Mouse (Mus musculus): Measurements from ENCODE around the gene Trak2. TPM values are rescaled to one million over a fixed set of nuclear protein-coding genes. Genes with fewer than 3 reads are reported as not detected.

Gene Trak2
- polyA plus RNA-seq, 1 experiment, result 66.2 TPM

DNA sequence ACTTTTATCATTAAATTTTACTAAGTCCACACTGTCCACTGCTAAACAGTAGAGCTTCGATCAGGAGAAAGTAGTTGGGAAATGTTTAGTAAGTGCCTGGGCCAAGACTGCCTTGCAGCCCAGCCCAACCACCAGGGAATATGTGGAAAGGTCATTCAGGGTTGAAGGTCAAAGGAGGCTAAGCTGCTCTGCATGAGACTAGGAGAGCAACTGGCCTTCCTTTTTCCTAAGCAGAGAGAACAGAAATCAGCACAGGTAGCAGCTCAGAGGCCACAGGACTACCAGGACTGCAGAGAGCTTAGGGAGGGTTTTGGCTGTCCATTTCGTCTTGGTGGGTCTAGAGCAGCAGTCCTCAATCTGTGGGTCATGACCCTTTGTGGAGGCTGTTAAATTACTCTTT lies 15.3 kb downstream of the Trak2 start:
- no peak for DNase-seq
- Histone ChIP-seq H3K4me3 (replicated peaks; ENCODE audit: insufficient read depth, low read depth, low read length) (no peak overlapping the region), H3K27me3 (ENCODE audit: control insufficient read depth, insufficient read depth, low read length) (no peaks in the 10 kb centered on the region), H3K4me1 (ENCODE audit: control insufficient read depth, insufficient read depth, low read length) (peaks cover 8% of the 10 kb centered on the region), H3K27ac (ENCODE audit: insufficient read depth, low read length) (no peak overlapping the region)
- TF ChIP-seq POLR2A (IDR thresholded peaks at IDR 0.05; ENCODE audit: borderline replicate concordance, insufficient read depth, low read length), result no peak
- no peak for TF ChIP-seq CTCF (IDR thresholded peaks at IDR 0.05; ENCODE audit: borderline replicate concordance, insufficient read depth, low read depth, low read length)
- WGBS, result 57% methylated on average over 2 of the region's 2 CpGs

- WGBS, result 75% methylated on average over 9 of the region's 9 CpGs
- no peak for TF ChIP-seq CTCF (IDR thresholded peaks at IDR 0.05; ENCODE audit: borderline replicate concordance, insufficient read depth, low read depth, low read length)
Measured at GRCm38 (mm10) chr1:58956229-58956628, 17.0 kb downstream of the Trak2 start.

GRCm38 (mm10) chr1:58955716-58956115 lies 17.5 kb downstream of the Trak2 start:
- H3K4me1 ChIP-seq (ENCODE audit: control insufficient read depth, insufficient read depth, low read length), result peaks cover 3% of the 10 kb centered on the region; the same call in 1 of the 2 replicates
- no peaks in the 10 kb centered on the region for H3K27me3 ChIP-seq (ENCODE audit: control insufficient read depth, insufficient read depth, low read length)
- H3K27ac ChIP-seq (ENCODE audit: insufficient read depth, low read length), result no peak overlapping the region
- DNase-seq, result no peak
- H3K4me3 ChIP-seq (replicated peaks; ENCODE audit: insufficient read depth, low read depth, low read length), result no peak overlapping the region
- 66% methylated on average over 3 of the region's 3 CpGs for WGBS
- no peak for TF ChIP-seq POLR2A (IDR thresholded peaks at IDR 0.05; ENCODE audit: borderline replicate concordance, insufficient read depth, low read length)
- TF ChIP-seq CTCF (IDR thresholded peaks at IDR 0.05; ENCODE audit: borderline replicate concordance, insufficient read depth, low read depth, low read length), result no peak

More at GRCm38 (mm10) chr1:58956229-58956628, 17.0 kb downstream of the Trak2 start:
- DNase-seq, result no peak
- Histone ChIP-seq H3K4me3 (replicated peaks; ENCODE audit: insufficient read depth, low read depth, low read length) (no peak overlapping the region), H3K27me3 (ENCODE audit: control insufficient read depth, insufficient read depth, low read length) (no peaks in the 10 kb centered on the region), H3K4me1 (ENCODE audit: control insufficient read depth, insufficient read depth, low read length) (peaks cover 3% of the 10 kb centered on the region; the same call in 1 of the 2 replicates), H3K27ac (ENCODE audit: insufficient read depth, low read length) (no peak overlapping the region)

GRCm38 (mm10) chr1:58954578-58955410 lies 18.4 kb downstream of the Trak2 start:
- 76% methylated on average over 8 of the region's 8 CpGs for WGBS
- no peaks in the 10 kb centered on the region for H3K27me3 ChIP-seq (ENCODE audit: control insufficient read depth, insufficient read depth, low read length)
- no peak overlapping the region for H3K27ac ChIP-seq (ENCODE audit: insufficient read depth, low read length)
- no peak overlapping the region for H3K4me3 ChIP-seq (replicated peaks; ENCODE audit: insufficient read depth, low read depth, low read length)
- TF ChIP-seq CTCF (IDR thresholded peaks at IDR 0.05; ENCODE audit: borderline replicate concordance, insufficient read depth, low read depth, low read length), result no peak
- TF ChIP-seq POLR2A (IDR thresholded peaks at IDR 0.05; ENCODE audit: borderline replicate concordance, insufficient read depth, low read length), result no peak
- no peak for DNase-seq
- peaks cover 3% of the 10 kb centered on the region; the same call in 1 of the 2 replicates for H3K4me1 ChIP-seq (ENCODE audit: control insufficient read depth, insufficient read depth, low read length)

GRCm38 (mm10) chr1:58953686-58954434 lies 19.4 kb downstream of the Trak2 start:
- no peak for TF ChIP-seq CTCF (IDR thresholded peaks at IDR 0.05; ENCODE audit: borderline replicate concordance, insufficient read depth, low read depth, low read length)
- TF ChIP-seq POLR2A (IDR thresholded peaks at IDR 0.05; ENCODE audit: borderline replicate concordance, insufficient read depth, low read length), result no peak
- 92% methylated on average over 9 of the region's 9 CpGs for WGBS
- Histone ChIP-seq H3K4me1 (ENCODE audit: control insufficient read depth, insufficient read depth, low read length) (peaks cover 3% of the 10 kb centered on the region; the same call in 1 of the 2 replicates), H3K27ac (ENCODE audit: insufficient read depth, low read length) (no peak overlapping the region), H3K4me3 (replicated peaks; ENCODE audit: insufficient read depth, low read depth, low read length) (no peak overlapping the region), H3K27me3 (ENCODE audit: control insufficient read depth, insufficient read depth, low read length) (no peaks in the 10 kb centered on the region)
- no peak for DNase-seq

DNA sequence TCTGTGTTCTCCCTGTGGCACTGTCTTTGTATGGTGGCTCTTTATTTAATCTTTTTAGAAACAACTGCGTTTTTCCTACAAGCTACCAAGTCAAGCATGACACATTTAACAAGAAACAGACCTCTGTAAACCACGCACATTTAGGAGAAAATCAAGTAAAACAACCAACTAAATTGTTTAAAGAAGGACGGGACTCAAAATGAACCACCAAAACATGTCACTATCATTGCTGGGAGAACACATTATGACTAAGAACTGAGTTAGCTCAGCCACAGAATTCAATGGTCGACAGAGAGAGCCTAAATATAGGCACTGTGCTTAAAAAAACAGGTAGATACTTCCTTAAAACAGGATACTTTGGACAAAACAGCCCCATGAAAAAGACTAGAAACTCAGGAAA lies 20.2 kb downstream of the Trak2 start:
- H3K4me1 ChIP-seq (ENCODE audit: control insufficient read depth, insufficient read depth, low read length), result peaks cover 3% of the 10 kb centered on the region; the same call in 1 of the 2 replicates
- H3K4me3 ChIP-seq (replicated peaks; ENCODE audit: insufficient read depth, low read depth, low read length), result no peak overlapping the region
- no peaks in the 10 kb centered on the region for H3K27me3 ChIP-seq (ENCODE audit: control insufficient read depth, insufficient read depth, low read length)
- TF ChIP-seq CTCF (IDR thresholded peaks at IDR 0.05; ENCODE audit: borderline replicate concordance, insufficient read depth, low read depth, low read length), result no peak
- no peak overlapping the region for H3K27ac ChIP-seq (ENCODE audit: insufficient read depth, low read length)
- WGBS, result 61% methylated on average over 4 of the region's 4 CpGs
- no peak for DNase-seq

DNA sequence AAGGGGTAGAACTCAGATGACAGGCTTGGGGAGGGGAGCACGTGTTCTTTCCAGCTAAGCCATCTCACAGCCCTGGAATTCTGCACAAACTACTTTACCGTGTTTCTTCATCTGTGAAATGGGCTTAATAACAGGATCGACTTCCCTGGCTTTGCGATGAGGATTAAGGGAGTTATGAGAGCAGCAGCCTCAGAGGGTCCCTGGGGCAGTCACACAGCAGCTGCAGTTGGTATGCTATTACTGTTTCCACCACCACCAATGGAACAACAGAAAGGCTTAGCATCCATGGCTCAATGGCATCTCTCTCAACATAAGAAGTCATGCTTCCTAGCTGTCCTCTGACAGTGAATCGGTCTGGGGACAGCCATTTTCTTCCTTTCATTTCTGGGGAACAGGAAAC lies 20.7 kb downstream of the Trak2 start:
- TF ChIP-seq CTCF (IDR thresholded peaks at IDR 0.05; ENCODE audit: borderline replicate concordance, insufficient read depth, low read depth, low read length), result no peak
- TF ChIP-seq POLR2A (IDR thresholded peaks at IDR 0.05; ENCODE audit: borderline replicate concordance, insufficient read depth, low read length), result no peak
- Histone ChIP-seq H3K4me3 (replicated peaks; ENCODE audit: insufficient read depth, low read depth, low read length) (no peak overlapping the region), H3K4me1 (ENCODE audit: control insufficient read depth, insufficient read depth, low read length) (peaks cover 3% of the 10 kb centered on the region; the same call in 1 of the 2 replicates), H3K27ac (ENCODE audit: insufficient read depth, low read length) (no peak overlapping the region), H3K27me3 (ENCODE audit: control insufficient read depth, insufficient read depth, low read length) (no peaks in the 10 kb centered on the region)
- WGBS, result 49% methylated on average over 5 of the region's 5 CpGs
- DNase-seq, result no peak

All from cerebellum, adult 2 months (tissue).